Mouse (Mus musculus) embryonic fibroblast, embryonic 13.5 days (primary cell): ENCODE data around the gene Zbtb46.

Experiments
- CTCF ChIP-seq: IDR thresholded peaks from 2 replicates; pipeline ENCODE4 v1.5.1; 2011; ENCODE audit warnings: mild to moderate bottlenecking, control low read depth, low read length, moderate library complexity, borderline replicate concordance; ENCODE audit not compliant: insufficient read depth
- POLR2A ChIP-seq: IDR thresholded peaks from 2 replicates; pipeline ENCODE4 v1.6.1; 2011; ENCODE audit warnings: low read depth, mild to moderate bottlenecking, control low read depth, low read length, moderate library complexity

GRCm38 (mm10) chr2:181458411-181459152 lies 644 bp downstream of the Zbtb46 start:
- TF ChIP-seq POLR2A (no peak), CTCF (no peak)
